Mouse (Mus musculus) embryonic facial prominence, embryonic 11.5 days (tissue): ENCODE data around the gene Atg4d. TPM values are rescaled to one million over a fixed set of nuclear protein-coding genes. Genes with fewer than 3 reads are reported as not detected.
"Not testable (repeated sequence)": the region's sequence is repeated elsewhere in the genome, so short reads cannot be mapped to it uniquely, and the experiment has no call there.

Experiments
- ATAC-seq: fragments of 200-750 bp; cut with Nextera tagmentation; replicated peaks from 2 replicates; pipeline ENCODE4 v1.8.0; 2017; ENCODE audit warnings: low read depth; ENCODE audit not compliant: insufficient number of reproducible peaks, low FRiP score, low TSS enrichment
- DNase-seq: peaks from one replicate; pipeline ENCODE4 v3.0.0-alpha.2; 2015; ENCODE audit warnings: low spot score
- H3K27ac ChIP-seq: fragments of 300-500 bp; sonication (generic); replicated peaks from 2 replicates; pipeline ENCODE4 v1.5.1; 2014; ENCODE audit warnings: mild to moderate bottlenecking, low read depth, low read length, control low read depth
- H3K27me3 ChIP-seq: fragments of 300-500 bp; sonication (generic); 2 replicates; pipeline ENCODE4 v1.6.1; 2014; ENCODE audit warnings: mild to moderate bottlenecking, low read length, moderate library complexity, mixed read lengths; ENCODE audit not compliant: control insufficient read depth, insufficient read depth
- H3K36me3 ChIP-seq: fragments of 300-500 bp; sonication (generic); replicated peaks from 2 replicates; pipeline ENCODE4 v1.6.1; 2014; ENCODE audit warnings: low read depth, mild to moderate bottlenecking, low read length, moderate library complexity, mixed read lengths; ENCODE audit not compliant: control insufficient read depth, insufficient read depth
- H3K4me1 ChIP-seq: fragments of 300-500 bp; sonication (generic); 2 replicates; pipeline ENCODE4 v1.6.1; 2014; ENCODE audit warnings: low read length, mixed read lengths; ENCODE audit not compliant: control insufficient read depth, insufficient read depth
- H3K4me2 ChIP-seq: fragments of 300-500 bp; sonication (generic); 2 replicates; pipeline ENCODE4 v1.6.1; 2014; ENCODE audit warnings: low read depth, mild to moderate bottlenecking, control low read depth, low read length, moderate library complexity
- H3K4me3 ChIP-seq: fragments of 300-500 bp; sonication (generic); 2 replicates; pipeline ENCODE4 v1.5.1; 2014; ENCODE audit warnings: low read depth, low read length, control low read depth
- H3K9ac ChIP-seq: fragments of 300-500 bp; sonication (generic); replicated peaks from 2 replicates; pipeline ENCODE4 v1.6.1; 2014; ENCODE audit warnings: mild to moderate bottlenecking, control low read depth, low read length
- H3K9me3 ChIP-seq: fragments of 300-500 bp; sonication (generic); replicated peaks from 2 replicates; pipeline ENCODE4 v1.6.1; 2016; ENCODE audit warnings: mild to moderate bottlenecking, low read length, inconsistent platforms, mixed read lengths; ENCODE audit not compliant: control insufficient read depth
- WGBS: fragments of 180-500 bp; shearing (Covaris S2); extraction: QIAGEN DNeasy Blood & Tissue Kit; methylation state at CpG from one replicate; pipeline ENCODE4 v1.1.7; 2014; 5-methylcytosine and 5-hydroxymethylcytosine counted together
- polyA plus RNA-seq: library from polyadenylated mRNA; unstranded; fragments of >200 nt; fragmentation: Nextera tagmentation; extraction: Ambion mirVana; gene quantifications from 2 replicates; pipeline ENCODE4 v1.2.1, GENCODE M21; 2014

The Atg4d gene
- polyA plus RNA-seq, 1 experiment from 2014 or later = 28.5 TPM

- DNase-seq (peak; percentile 49), ATAC-seq (no peak)
- H3K36me3 ChIP-seq = no peaks in the 10 kb centered on the region
- H3K4me1 ChIP-seq = peaks cover 4% of the 10 kb centered on the region; the same call in 1 of the 2 replicates
- no peaks in the 10 kb centered on the region for H3K9me3 ChIP-seq
- WGBS = under 1% methylated on average over 20 of the region's 20 CpGs
- H3K9ac ChIP-seq = peak overlapping the region; percentile 85
- H3K27me3 ChIP-seq = no peaks in the 10 kb centered on the region
- H3K4me2 ChIP-seq = peak overlapping the region; percentile 68
- peak overlapping the region; percentile 23; the same call in 1 of the 2 replicates for H3K27ac ChIP-seq
- H3K4me3 ChIP-seq = peak overlapping the region; percentile 78
These were observed 25.5 kb downstream of the Atg4d start for GRCm38 (mm10) chr9:21290589-21290988.

- under 1% methylated on average over 51 of the region's 51 CpGs for WGBS
- ATAC-seq (peak; percentile 98), DNase-seq (peak; percentile 100)
These were observed 26.1 kb downstream of the Atg4d start, which contains the start of gene Cdkn2d for GRCm38 (mm10) chr9:21291022-21291787. TSS of gene Cdkn2d (minus strand) at chr9:21291407.

GRCm38 (mm10) chr9:21291868-21292267, 26.8 kb downstream of the Atg4d start:
- not testable (repeated sequence) for ATAC-seq, H3K4me2 ChIP-seq, H3K27me3 ChIP-seq, H3K4me1 ChIP-seq, H3K9me3 ChIP-seq, H3K36me3 ChIP-seq
- 20% methylated on average over 7 of the region's 7 CpGs for WGBS
- Histone ChIP-seq H3K9ac (peak overlapping the region; percentile 51), H3K27ac (peak overlapping the region; percentile 86), H3K4me3 (peak overlapping the region; percentile 28)
- peak; percentile 31 for DNase-seq

More at GRCm38 (mm10) chr9:21291022-21291787, 26.1 kb downstream of the Atg4d start, which contains the start of gene Cdkn2d:
- peak within 1 kb of the TSS; percentile 85 for H3K9ac ChIP-seq
- peak within 1 kb of the TSS; percentile 68 for H3K4me2 ChIP-seq
- H3K36me3 ChIP-seq = no peaks in the 10 kb centered on the region
- H3K4me1 ChIP-seq = peaks cover 4% of the 10 kb centered on the region; the same call in 1 of the 2 replicates
- no peaks in the 10 kb centered on the region for H3K9me3 ChIP-seq
- no peaks in the 10 kb centered on the region for H3K27me3 ChIP-seq
- peak within 1 kb of the TSS; percentile 86 for H3K27ac ChIP-seq
- peak within 1 kb of the TSS; percentile 78 for H3K4me3 ChIP-seq

- Histone ChIP-seq H3K4me2 (no peak overlapping the region), H3K4me3 (no peak overlapping the region), H3K36me3 (no peaks in the 10 kb centered on the region), H3K27ac (no peak overlapping the region), H3K9ac (no peak overlapping the region), H3K9me3 (no peaks in the 10 kb centered on the region), H3K27me3 (no peaks in the 10 kb centered on the region), H3K4me1 (no peaks in the 10 kb centered on the region; the same call in 1 of the 2 replicates)
- no peak for DNase-seq
- no peak for ATAC-seq
- 87% methylated on average over 3 of the region's 3 CpGs for WGBS
These were observed 27.2 kb downstream of the Atg4d start for GRCm38 (mm10) chr9:21292271-21292670.

GRCm38 (mm10) chr9:21299014-21299413, 33.9 kb downstream of the Atg4d start:
- Histone ChIP-seq H3K36me3 (no peaks in the 10 kb centered on the region), H3K9me3 (no peaks in the 10 kb centered on the region), H3K4me1 (no peaks in the 10 kb centered on the region), H3K27me3 (no peaks in the 10 kb centered on the region), H3K27ac (no peak overlapping the region), H3K9ac (no peak overlapping the region), H3K4me3 (no peak overlapping the region), H3K4me2 (no peak overlapping the region)
- 88% methylated on average over 10 of the region's 10 CpGs for WGBS
- no peak for DNase-seq
- no peak for ATAC-seq

- Histone ChIP-seq H3K27ac (no peak overlapping the region), H3K9ac (no peak overlapping the region), H3K4me3 (no peak overlapping the region), H3K4me2 (no peak overlapping the region), H3K27me3 (no peaks in the 10 kb centered on the region), H3K4me1 (no peaks in the 10 kb centered on the region), H3K36me3 (no peaks in the 10 kb centered on the region), H3K9me3 (no peaks in the 10 kb centered on the region)
- no peak for DNase-seq
- 83% methylated on average over 7 of the region's 7 CpGs for WGBS
- no peak for ATAC-seq
These were observed 40.0 kb downstream of the Atg4d start for GRCm38 (mm10) chr9:21305065-21305464.

GRCm38 (mm10) chr9:21309150-21309741, 44.2 kb downstream of the Atg4d start:
- DNase-seq (no peak), ATAC-seq (no peak)
- H3K4me2 ChIP-seq = no peak overlapping the region
- H3K4me1 ChIP-seq = no peaks in the 10 kb centered on the region
- no peaks in the 10 kb centered on the region for H3K9me3 ChIP-seq
- H3K4me3 ChIP-seq = no peak overlapping the region
- no peak overlapping the region for H3K27ac ChIP-seq
- H3K9ac ChIP-seq = no peak overlapping the region
- H3K27me3 ChIP-seq = peaks cover 13% of the 10 kb centered on the region
- H3K36me3 ChIP-seq = no peaks in the 10 kb centered on the region
- WGBS = 79% methylated on average over 15 of the region's 15 CpGs

GRCm38 (mm10) chr9:21311695-21312094, 46.6 kb downstream of the Atg4d start:
- ATAC-seq (no peak), DNase-seq (no peak)
- no peaks in the 10 kb centered on the region for H3K36me3 ChIP-seq
- WGBS = 28% methylated on average over 7 of the region's 7 CpGs
- H3K9me3 ChIP-seq = no peaks in the 10 kb centered on the region
- 0 out of 2 replicates have a peak overlapping the region, but pooled peaks have one; percentile 22 for H3K9ac ChIP-seq
- peak overlapping the region; percentile 13; the same call in 1 of the 2 replicates for H3K4me2 ChIP-seq
- peaks cover 13% of the 10 kb centered on the region for H3K27me3 ChIP-seq
- no peaks in the 10 kb centered on the region for H3K4me1 ChIP-seq
- peak overlapping the region; percentile 25 for H3K4me3 ChIP-seq
- no peak overlapping the region for H3K27ac ChIP-seq
